Mouse (Mus musculus) MEL (cell line): ENCODE data around the gene Neu2. TPM values are rescaled to one million over a fixed set of nuclear protein-coding genes. Genes with fewer than 3 reads are reported as not detected.
A peak's percentile ranks its signal among the peaks of the same experiment; 100 is the strongest.

Experiments used
- DNase-seq: peaks from one replicate; pipeline ENCODE4 v3.0.0; 2011; ENCODE audit warnings: low read depth, low spot score
- H3K27ac ChIP-seq: 2 replicates; pipeline ENCODE4 v1.5.1; 2012; ENCODE audit warnings: low read depth, mild to moderate bottlenecking, control low read depth, low read length, moderate library complexity; ENCODE audit not compliant: control insufficient read depth
- H3K27me3 ChIP-seq, 2 experiments: fragments of 150-350 bp in 1 of 2; sonication (generic) in 1 of 2; 2 replicates each; pipeline ENCODE4 v1.6.1; 2012; ENCODE audit warnings: low read length in 2 of 2, mild to moderate bottlenecking in 2 of 2, improper control_type of control experiment in 1 of 2, moderate library complexity in 1 of 2; ENCODE audit not compliant: insufficient read depth in 2 of 2, control insufficient read depth in 1 of 2
- H3K36me3 ChIP-seq, 2 experiments: 2 replicates each; pipeline ENCODE4 v1.6.1; 2012 to 2014; ENCODE audit warnings: low read length in 2 of 2, improper control_type of control experiment in 1 of 2, inconsistent platforms in 1 of 2, mild to moderate bottlenecking in 1 of 2; ENCODE audit not compliant: insufficient read depth in 2 of 2, control insufficient read depth in 1 of 2
- H3K4me1 ChIP-seq, 2 experiments: fragments of 150-350 bp in 1 of 2; sonication (generic) in 1 of 2; 2 replicates each; pipeline ENCODE4 v1.6.1; 2012; ENCODE audit warnings: low read length in 2 of 2, improper control_type of control experiment in 1 of 2, mild to moderate bottlenecking in 1 of 2; ENCODE audit not compliant: insufficient read depth in 2 of 2, control insufficient read depth in 1 of 2
- H3K4me3 ChIP-seq, 2 experiments: fragments of 150-350 bp in 1 of 2; sonication (generic) in 1 of 2; 2 replicates each; pipeline ENCODE4 v1.5.1; 2012; ENCODE audit warnings: low read depth in 2 of 2, low read length in 2 of 2, mild to moderate bottlenecking in 2 of 2, moderate library complexity in 2 of 2, control low read depth in 1 of 2, improper control_type of control experiment in 1 of 2; ENCODE audit not compliant: control insufficient read depth in 1 of 2, insufficient read depth in 1 of 2
- H3K79me2 ChIP-seq: 2 replicates; pipeline ENCODE4 v1.6.1; 2012; ENCODE audit warnings: mild to moderate bottlenecking, low read length, moderate library complexity; ENCODE audit not compliant: control insufficient read depth, poor library complexity, insufficient read depth
- H3K9ac ChIP-seq: 2 replicates; pipeline ENCODE4 v1.6.1; 2012; ENCODE audit warnings: low read depth, mild to moderate bottlenecking, control low read depth, low read length, moderate library complexity; ENCODE audit not compliant: control insufficient read depth, poor library complexity, severe bottlenecking
- H3K9me3 ChIP-seq: fragments of 150-350 bp; sonication (generic); replicated peaks from 2 replicates; pipeline ENCODE4 v1.6.1; 2012; ENCODE audit warnings: mild to moderate bottlenecking, low read length, improper control_type of control experiment, moderate library complexity; ENCODE audit not compliant: insufficient read depth
- BHLHE40 ChIP-seq: IDR thresholded peaks from 2 replicates; pipeline ENCODE4 v1.6.1; 2012; ENCODE audit warnings: low read depth, mild to moderate bottlenecking, inconsistent platforms, low read length, improper control_type of control experiment, borderline replicate concordance
- CHD1 ChIP-seq: IDR thresholded peaks from 2 replicates; pipeline ENCODE4 v1.6.1; 2012; ENCODE audit warnings: low read depth, mild to moderate bottlenecking, inconsistent platforms, low read length, improper control_type of control experiment
- CTCF ChIP-seq, 3 experiments: IDR thresholded peaks in 2 of 3; conservative IDR thresholded peaks in 1 of 3; 2 replicates each; pipeline ENCODE4 v1.5.1; 2011 to 2012; ENCODE audit warnings: low read length in 3 of 3, low read depth in 2 of 3, mild to moderate bottlenecking in 2 of 3, improper control_type of control experiment in 1 of 3, inconsistent platforms in 1 of 3, mixed read lengths in 1 of 3, moderate library complexity in 1 of 3; ENCODE audit not compliant: control insufficient read depth in 1 of 3, insufficient read depth in 1 of 3, poor library complexity in 1 of 3, severe bottlenecking in 1 of 3
- E2F4 ChIP-seq: IDR thresholded peaks from 2 replicates; pipeline ENCODE4 v1.6.1; 2011; ENCODE audit warnings: low read depth, low read length, improper control_type of control experiment, borderline replicate concordance
- ELF1 ChIP-seq: IDR thresholded peaks from 2 replicates; pipeline ENCODE4 v1.6.1; 2014; ENCODE audit warnings: low read depth, mild to moderate bottlenecking, inconsistent platforms, low read length, improper control_type of control experiment, moderate library complexity
- EP300 ChIP-seq, 2 experiments: IDR thresholded peaks; 2 replicates each; pipeline ENCODE4 v1.6.1; 2011; ENCODE audit warnings: improper control_type of control experiment in 2 of 2, low read length in 2 of 2, low read depth in 1 of 2, mild to moderate bottlenecking in 1 of 2
- GATA1 ChIP-seq: IDR thresholded peaks from 2 replicates; pipeline ENCODE4 v1.6.1; 2011; ENCODE audit warnings: low read depth, low read length, improper control_type of control experiment
- KAT2A ChIP-seq: conservative IDR thresholded peaks from 2 replicates; pipeline ENCODE4 v1.6.1; 2012; ENCODE audit warnings: low read depth, low read length, improper control_type of control experiment, inconsistent platforms
- MAFK ChIP-seq: IDR thresholded peaks from 2 replicates; pipeline ENCODE4 v1.6.1; 2011; ENCODE audit warnings: low read depth, mild to moderate bottlenecking, low read length, improper control_type of control experiment, borderline replicate concordance
- MAX ChIP-seq: IDR thresholded peaks from 2 replicates; pipeline ENCODE4 v1.6.1; 2011; ENCODE audit warnings: low read length, improper control_type of control experiment
- MAZ ChIP-seq: IDR thresholded peaks from 2 replicates; pipeline ENCODE4 v1.6.1; 2012; ENCODE audit warnings: low read depth, mild to moderate bottlenecking, inconsistent platforms, low read length, improper control_type of control experiment
- MXI1 ChIP-seq: IDR thresholded peaks from 2 replicates; pipeline ENCODE4 v1.6.1; 2011; ENCODE audit warnings: mild to moderate bottlenecking, low read depth, low read length, improper control_type of control experiment
- MYC ChIP-seq: IDR thresholded peaks from 2 replicates; pipeline ENCODE4 v1.6.1; 2011; ENCODE audit warnings: low read depth, mild to moderate bottlenecking, low read length, improper control_type of control experiment, moderate library complexity
- NELFE ChIP-seq: IDR thresholded peaks from 2 replicates; pipeline ENCODE4 v1.6.1; 2011; ENCODE audit warnings: low read depth, low read length, improper control_type of control experiment
- NRF1 ChIP-seq: IDR thresholded peaks from 2 replicates; pipeline ENCODE4 v1.6.1; 2014; ENCODE audit warnings: low read depth, mild to moderate bottlenecking, inconsistent platforms, low read length, improper control_type of control experiment, moderate library complexity; ENCODE audit not compliant: poor library complexity, insufficient read depth, severe bottlenecking
- POLR2A ChIP-seq, 2 experiments: IDR thresholded peaks; 2 replicates each; pipeline ENCODE4 v1.6.1; 2011 to 2012; ENCODE audit warnings: low read length in 2 of 2, mild to moderate bottlenecking in 2 of 2, control low read depth in 1 of 2, improper control_type of control experiment in 1 of 2, low read depth in 1 of 2, moderate library complexity in 1 of 2; ENCODE audit not compliant: control insufficient read depth in 1 of 2, insufficient read depth in 1 of 2, poor library complexity in 1 of 2
- POLR2AphosphoS2 ChIP-seq: IDR thresholded peaks from 2 replicates; pipeline ENCODE4 v1.6.1; 2011; ENCODE audit warnings: low read length, improper control_type of control experiment
- RCOR1 ChIP-seq: IDR thresholded peaks from 2 replicates; pipeline ENCODE4 v1.6.1; 2012; ENCODE audit warnings: low read depth, mild to moderate bottlenecking, inconsistent platforms, low read length, improper control_type of control experiment
- SIN3A ChIP-seq: IDR thresholded peaks from 2 replicates; pipeline ENCODE4 v1.6.1; 2012; ENCODE audit warnings: low read length, improper control_type of control experiment, inconsistent platforms
- SMC3 ChIP-seq: IDR thresholded peaks from 2 replicates; pipeline ENCODE4 v1.6.1; 2011; ENCODE audit warnings: low read depth, low read length, improper control_type of control experiment
- TAL1 ChIP-seq: IDR thresholded peaks from 2 replicates; pipeline ENCODE4 v1.6.1; 2012; ENCODE audit warnings: mild to moderate bottlenecking, inconsistent platforms, low read length, moderate library complexity, mixed read lengths
- UBTF ChIP-seq: IDR thresholded peaks from 2 replicates; pipeline ENCODE4 v1.6.1; 2012; ENCODE audit warnings: low read depth, mild to moderate bottlenecking, inconsistent platforms, low read length, improper control_type of control experiment, moderate library complexity, borderline replicate concordance; ENCODE audit not compliant: insufficient read depth
- USF1 ChIP-seq: IDR thresholded peaks from 2 replicates; pipeline ENCODE4 v1.6.1; 2014; ENCODE audit warnings: low read depth, mild to moderate bottlenecking, inconsistent platforms, low read length, improper control_type of control experiment, moderate library complexity
- USF2 ChIP-seq, 2 experiments: IDR thresholded peaks; 2 replicates each; pipeline ENCODE4 v1.6.1; 2011 to 2012; ENCODE audit warnings: improper control_type of control experiment in 2 of 2, low read length in 2 of 2, borderline replicate concordance in 1 of 2, inconsistent platforms in 1 of 2, low read depth in 1 of 2, mild to moderate bottlenecking in 1 of 2; ENCODE audit not compliant: insufficient read depth in 1 of 2
- ZC3H11A ChIP-seq: IDR thresholded peaks from 2 replicates; pipeline ENCODE4 v1.6.1; 2012; ENCODE audit warnings: low read depth, mild to moderate bottlenecking, inconsistent platforms, low read length, improper control_type of control experiment
- ZKSCAN1 ChIP-seq: IDR thresholded peaks from 2 replicates; pipeline ENCODE4 v1.6.1; 2012; ENCODE audit warnings: low read depth, mild to moderate bottlenecking, inconsistent platforms, low read length, improper control_type of control experiment, moderate library complexity
- ZNF384 ChIP-seq: IDR thresholded peaks from 2 replicates; pipeline ENCODE4 v1.6.1; 2012; ENCODE audit warnings: low read depth, mild to moderate bottlenecking, inconsistent platforms, low read length, improper control_type of control experiment
- polyA plus RNA-seq, 2 experiments: library from polyadenylated mRNA; stranded (reverse) in 1 of 2; unstranded in 1 of 2; fragments of >175 nt in 1 of 2; fragments of >200 nt in 1 of 2; gene quantifications; 2 replicates each; pipeline versions ENCODE4 v1.2.1 to v1.2.4; 2012; ENCODE audit warnings: low replicate concordance in 2 of 2, low read depth in 1 of 2; ENCODE audit not compliant: insufficient read length in 2 of 2, insufficient read depth in 1 of 2, missing spikeins in 1 of 2
- total RNA-seq: library from RNA; depleted of rRNA; stranded (reverse); fragments of 300-350 nt; gene quantifications from 2 replicates; pipeline ENCODE4 v1.2.3, GENCODE M21; 2012

The Neu2 gene
- total and polyA plus RNA-seq, 3 experiments, result not detected

DNA sequence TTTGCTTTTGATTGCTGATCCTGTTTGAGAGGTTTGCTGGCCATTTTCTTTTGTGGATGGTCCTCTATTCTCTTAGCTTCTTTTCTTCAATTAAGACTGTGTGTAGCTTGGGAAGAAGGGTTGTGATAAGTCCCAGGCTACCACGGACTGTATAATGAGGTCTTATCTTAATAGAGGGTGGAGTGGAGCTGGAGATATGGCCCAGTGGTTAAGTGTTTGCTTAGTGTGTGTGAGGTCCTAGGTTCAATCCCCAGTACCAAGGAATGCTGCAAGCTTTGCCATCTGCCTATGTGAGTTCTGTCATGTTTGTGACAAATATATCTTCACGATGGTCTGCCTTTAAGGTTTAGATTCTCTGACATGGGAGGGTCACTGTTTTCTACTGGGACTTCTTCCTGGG, 118.4 kb downstream of the Neu2 start (continued):
- TF ChIP-seq MAZ (no peak), ELF1 (0 out of 2 replicates have a peak, but pooled peaks have one; percentile 30), KAT2A (no peak), MYC (no peak), SIN3A (peak; percentile 82), EP300 (IDR thresholded peaks at IDR 0.05; ENCODE audit: low read depth in 1 of 2, low read length in 2 of 2) (peak; percentile 85 to 87), USF2 (IDR thresholded peaks at IDR 0.05; ENCODE audit: borderline replicate concordance in 1 of 2, insufficient read depth in 1 of 2, low read depth in 1 of 2, low read length in 2 of 2) (no peak), NELFE (no peak), ZNF384 (no peak), BHLHE40 (no peak), MAX (no peak)

DNA sequence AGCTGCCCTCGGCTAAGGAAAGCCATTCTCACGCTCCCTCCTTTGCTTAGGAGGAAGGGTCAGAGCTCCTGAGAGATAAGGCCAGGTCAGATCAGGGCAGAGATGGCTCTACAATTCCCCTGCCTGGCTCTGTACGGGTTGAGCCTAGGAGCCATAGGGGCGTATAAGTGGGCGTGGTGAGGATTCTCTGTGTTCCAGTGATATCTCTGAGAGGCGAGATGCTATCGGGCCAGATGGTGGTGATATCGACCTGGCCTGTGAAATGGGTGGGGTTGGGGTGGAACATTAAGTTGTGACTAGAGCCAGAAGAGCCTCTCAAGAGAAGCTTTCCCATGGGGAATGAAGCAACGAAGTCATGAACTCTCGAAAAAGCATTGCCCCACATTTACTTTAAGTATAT, 121.9 kb downstream of the Neu2 start:
- no peak for DNase-seq
- H3K9me3 ChIP-seq, result no peaks in the 10 kb centered on the region
- no peaks in the 10 kb centered on the region for H3K27me3 ChIP-seq
- H3K79me2 ChIP-seq, result peaks cover 50% of the 10 kb centered on the region
- peak overlapping the region; percentile 31 for H3K9ac ChIP-seq
- H3K36me3 ChIP-seq, result peaks cover 2 to 62% of the 10 kb centered on the region in 2 experiments
- peak overlapping the region; percentile 23 to 54 for H3K4me3 ChIP-seq
- no peak for TF ChIP-seq POLR2A (IDR thresholded peaks at IDR 0.05; ENCODE audit: control insufficient read depth in 1 of 2, insufficient read depth in 1 of 2, low read depth in 1 of 2, low read length in 2 of 2, poor library complexity in 1 of 2)
- TF ChIP-seq GATA1, result peak; percentile 71
- peaks cover 55 to 56% of the 10 kb centered on the region in 2 experiments for H3K4me1 ChIP-seq
- peak overlapping the region; percentile 88 for H3K27ac ChIP-seq

DNA sequence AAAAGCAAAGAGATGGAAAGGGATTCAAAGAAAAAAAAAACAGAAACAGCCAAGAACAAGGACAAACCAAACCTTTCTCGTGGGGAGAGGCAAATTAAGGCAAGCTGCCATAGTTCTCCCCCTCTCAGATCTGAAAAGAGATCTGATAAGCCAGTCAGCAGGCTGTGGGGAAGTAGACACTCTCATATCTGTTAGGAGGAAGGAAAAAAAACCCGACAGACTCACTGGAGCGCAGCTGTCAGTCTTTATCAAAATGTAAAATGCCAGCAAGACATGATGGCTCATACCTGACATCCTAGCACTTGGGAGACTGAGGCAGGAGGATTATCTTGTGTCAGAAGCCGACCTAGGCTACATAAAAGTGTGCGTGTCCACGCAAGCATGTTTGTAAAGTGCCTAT, 122.5 kb downstream of the Neu2 start:
- H3K9ac ChIP-seq, result no peak overlapping the region; the same call in 1 of the 2 replicates
- H3K9me3 ChIP-seq, result no peaks in the 10 kb centered on the region
- peaks cover 44% of the 10 kb centered on the region for H3K79me2 ChIP-seq
- peak overlapping the region in 1 of 2 experiments; percentile 54; a peak in 2 of 4 replicates for H3K4me3 ChIP-seq
- peak overlapping the region; percentile 88 for H3K27ac ChIP-seq
- peaks cover 6 to 61% of the 10 kb centered on the region in 2 experiments for H3K36me3 ChIP-seq
- peak; percentile 83 for DNase-seq
- peaks cover 54 to 56% of the 10 kb centered on the region in 2 experiments for H3K4me1 ChIP-seq
- no peaks in the 10 kb centered on the region for H3K27me3 ChIP-seq
- no peak for TF ChIP-seq CHD1
- peak; percentile 35; the same call in 1 of the 2 replicates for TF ChIP-seq POLR2AphosphoS2
- TF ChIP-seq TAL1, result peak; percentile 56
- TF ChIP-seq SMC3, result no peak
- peak; percentile 70; the same call in 1 of the 2 replicates for TF ChIP-seq MAFK
- TF ChIP-seq RCOR1, result peak; percentile 88
- peak; percentile 84; the same call in 1 of the 2 replicates for TF ChIP-seq BHLHE40
- TF ChIP-seq ZC3H11A, result no peak
- TF ChIP-seq CTCF (IDR thresholded peaks at IDR 0.05 in 2 of 3, conservative IDR thresholded peaks at IDR 0.05 in 1 of 3; ENCODE audit: control insufficient read depth in 1 of 3, insufficient read depth in 1 of 3, low read depth in 2 of 3, low read length in 3 of 3, poor library complexity in 1 of 3, severe bottlenecking in 1 of 3), result no peak
- TF ChIP-seq USF2 (IDR thresholded peaks at IDR 0.05; ENCODE audit: borderline replicate concordance in 1 of 2, insufficient read depth in 1 of 2, low read depth in 1 of 2, low read length in 2 of 2), result no peak
- TF ChIP-seq ELF1, result peak; percentile 43; the same call in 1 of the 2 replicates
- 0 out of 2 replicates have a peak, but pooled peaks have one; percentile 39 for TF ChIP-seq E2F4
- peak; percentile 80; the same call in 1 of the 2 replicates for TF ChIP-seq MYC
- TF ChIP-seq USF1, result no peak
- peak; percentile 86 for TF ChIP-seq MXI1
- no peak; the same call in 1 of the 2 replicates for TF ChIP-seq NELFE
- TF ChIP-seq UBTF, result no peak
- peak; percentile 38 for TF ChIP-seq KAT2A
- TF ChIP-seq POLR2A (IDR thresholded peaks at IDR 0.05; ENCODE audit: control insufficient read depth in 1 of 2, insufficient read depth in 1 of 2, low read depth in 1 of 2, low read length in 2 of 2, poor library complexity in 1 of 2), result no peak
- TF ChIP-seq ZKSCAN1, result peak; percentile 49; the same call in 1 of the 2 replicates
- no peak for TF ChIP-seq MAX
- TF ChIP-seq NRF1, result peak; percentile 17; the same call in 1 of the 2 replicates
